8 mouse cellular contexts compared by ENCODE assay signal in the genomic region with DNA sequence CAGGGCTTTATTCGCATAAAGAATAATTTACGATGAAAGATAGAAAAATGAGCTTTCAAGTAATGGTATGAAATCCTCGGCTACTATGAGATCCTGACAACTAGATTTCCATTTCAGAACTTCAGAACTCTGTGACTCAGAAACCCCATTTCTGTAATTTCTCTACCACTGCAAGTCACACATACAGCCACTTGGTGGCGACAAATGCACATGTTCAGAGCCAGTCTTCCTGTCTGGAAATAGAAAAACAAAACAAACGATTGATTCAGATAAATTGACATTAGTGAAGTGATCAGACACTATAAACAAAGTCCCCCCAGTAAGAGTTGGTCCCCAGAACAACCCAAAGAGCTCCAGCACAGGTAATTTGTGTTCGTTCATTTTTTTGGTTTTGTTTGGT. TPM values are rescaled to one million over a fixed set of nuclear protein-coding genes. Genes with fewer than 3 reads are reported as not detected.
DNase-seq lines count a peak whose midpoint lies in the region; ATAC-seq lines count a peak whose summit lies in the region.

No protein-coding gene starts in this region.

- peak; percentile 94 for ATAC-seq in megakaryocyte, adult 5-6 weeks (ENCODE audit: poor library complexity, severe bottlenecking)
- ATAC-seq in monocyte, adult 5-6 weeks (replicated peaks; ENCODE audit: insufficient number of reproducible peaks, low FRiP score, low TSS enrichment, poor library complexity, severe bottlenecking), result no peak

- peak; percentile 38 to 77 for DNase-seq in frontal cortex, postnatal 36 days (ENCODE audit: low spot score in 2 of 2)
- DNase-seq in frontal cortex, postnatal 10 days (ENCODE audit: low spot score in 2 of 2), result no peak
- DNase-seq in spleen, postnatal 36 days (ENCODE audit: low spot score in 2 of 2), result peak; percentile 17 to 37
- DNase-seq in spleen, adult 12 weeks (ENCODE audit: low spot score), result no peak
- DNase-seq in cerebellum, adult 9-10 months, result peak; percentile 59
- peak; percentile 54 to 71 for DNase-seq in kidney, postnatal 25 days

RNA-seq across cellular contexts. Expression of a gene that starts 9.1 kb away (rescaled TPM):
- 118 and 120 TPM in 2 replicates for total RNA-seq in megakaryocyte, adult 5-6 weeks (2015)
- 111 and 123 TPM in 2 replicates for total RNA-seq in megakaryocyte, adult 5-6 weeks (2017)
- 153 to 219 TPM (median 160 TPM) in 3 replicates for total RNA-seq in monocyte, adult 5-6 weeks (2017)

RNA-seq across cellular contexts. Expression of a gene that starts 21.1 kb away (rescaled TPM):
- 0.04 and 0.27 TPM in 2 replicates for total RNA-seq in megakaryocyte, adult 5-6 weeks (2015)
- 0.16 TPM in 1 of 2 replicates, not detected in the other for total RNA-seq in megakaryocyte, adult 5-6 weeks (2017)
- total RNA-seq in monocyte, adult 5-6 weeks (2017), result 0.32 TPM in 1 of 3 replicates, not detected in the others

Comparison
In these comparisons a context has a peak if more than half of its experiments do, and no peak if none do; other contexts are left out.
1. DNase-seq: peak in frontal cortex, postnatal 36 days (2 of 2), spleen, postnatal 36 days (2 of 2), cerebellum, adult 9-10 months (single experiment) and kidney, postnatal 25 days (2 of 2); none in frontal cortex, postnatal 10 days (0 of 2) and spleen, adult 12 weeks (single experiment).